Mouse (Mus musculus) MEL (cell line): Measurements from ENCODE around the gene Fars2. TPM values are rescaled to one million over a fixed set of nuclear protein-coding genes. Genes with fewer than 3 reads are reported as not detected.

Experiments
- DNase-seq: peaks from one replicate; pipeline ENCODE4 v3.0.0; 2011; ENCODE audit warnings: low read depth, low spot score
- H3K27ac ChIP-seq: 2 replicates; pipeline ENCODE4 v1.5.1; 2012; ENCODE audit warnings: low read depth, mild to moderate bottlenecking, control low read depth, low read length, moderate library complexity; ENCODE audit not compliant: control insufficient read depth
- H3K27me3 ChIP-seq, 2 experiments: fragments of 150-350 bp in 1 of 2; sonication (generic) in 1 of 2; 2 replicates each; pipeline ENCODE4 v1.6.1; 2012; ENCODE audit warnings: low read length in 2 of 2, mild to moderate bottlenecking in 2 of 2, improper control_type of control experiment in 1 of 2, moderate library complexity in 1 of 2; ENCODE audit not compliant: insufficient read depth in 2 of 2, control insufficient read depth in 1 of 2
- H3K36me3 ChIP-seq, 2 experiments: 2 replicates each; pipeline ENCODE4 v1.6.1; 2012 to 2014; ENCODE audit warnings: low read length in 2 of 2, improper control_type of control experiment in 1 of 2, inconsistent platforms in 1 of 2, mild to moderate bottlenecking in 1 of 2; ENCODE audit not compliant: insufficient read depth in 2 of 2, control insufficient read depth in 1 of 2
- H3K4me1 ChIP-seq, 2 experiments: fragments of 150-350 bp in 1 of 2; sonication (generic) in 1 of 2; 2 replicates each; pipeline ENCODE4 v1.6.1; 2012; ENCODE audit warnings: low read length in 2 of 2, improper control_type of control experiment in 1 of 2, mild to moderate bottlenecking in 1 of 2; ENCODE audit not compliant: insufficient read depth in 2 of 2, control insufficient read depth in 1 of 2
- H3K4me3 ChIP-seq, 2 experiments: fragments of 150-350 bp in 1 of 2; sonication (generic) in 1 of 2; 2 replicates each; pipeline ENCODE4 v1.5.1; 2012; ENCODE audit warnings: low read depth in 2 of 2, low read length in 2 of 2, mild to moderate bottlenecking in 2 of 2, moderate library complexity in 2 of 2, control low read depth in 1 of 2, improper control_type of control experiment in 1 of 2; ENCODE audit not compliant: control insufficient read depth in 1 of 2, insufficient read depth in 1 of 2
- H3K79me2 ChIP-seq: 2 replicates; pipeline ENCODE4 v1.6.1; 2012; ENCODE audit warnings: mild to moderate bottlenecking, low read length, moderate library complexity; ENCODE audit not compliant: control insufficient read depth, poor library complexity, insufficient read depth
- H3K9ac ChIP-seq: 2 replicates; pipeline ENCODE4 v1.6.1; 2012; ENCODE audit warnings: low read depth, mild to moderate bottlenecking, control low read depth, low read length, moderate library complexity; ENCODE audit not compliant: control insufficient read depth, poor library complexity, severe bottlenecking
- H3K9me3 ChIP-seq: fragments of 150-350 bp; sonication (generic); replicated peaks from 2 replicates; pipeline ENCODE4 v1.6.1; 2012; ENCODE audit warnings: mild to moderate bottlenecking, low read length, improper control_type of control experiment, moderate library complexity; ENCODE audit not compliant: insufficient read depth
- CHD1 ChIP-seq: IDR thresholded peaks from 2 replicates; pipeline ENCODE4 v1.6.1; 2012; ENCODE audit warnings: low read depth, mild to moderate bottlenecking, inconsistent platforms, low read length, improper control_type of control experiment
- ELF1 ChIP-seq: IDR thresholded peaks from 2 replicates; pipeline ENCODE4 v1.6.1; 2014; ENCODE audit warnings: low read depth, mild to moderate bottlenecking, inconsistent platforms, low read length, improper control_type of control experiment, moderate library complexity
- EP300 ChIP-seq, 2 experiments: IDR thresholded peaks; 2 replicates each; pipeline ENCODE4 v1.6.1; 2011; ENCODE audit warnings: improper control_type of control experiment in 2 of 2, low read length in 2 of 2, low read depth in 1 of 2, mild to moderate bottlenecking in 1 of 2
- ETS1 ChIP-seq: IDR thresholded peaks from 2 replicates; pipeline ENCODE4 v1.6.1; 2012; ENCODE audit warnings: low read depth, mild to moderate bottlenecking, inconsistent platforms, low read length, improper control_type of control experiment, moderate library complexity
- GABPA ChIP-seq: IDR thresholded peaks from 2 replicates; pipeline ENCODE4 v1.6.1; 2012; ENCODE audit warnings: low read depth, mild to moderate bottlenecking, inconsistent platforms, low read length, improper control_type of control experiment, moderate library complexity
- GATA1 ChIP-seq: IDR thresholded peaks from 2 replicates; pipeline ENCODE4 v1.6.1; 2011; ENCODE audit warnings: low read depth, low read length, improper control_type of control experiment
- KAT2A ChIP-seq: conservative IDR thresholded peaks from 2 replicates; pipeline ENCODE4 v1.6.1; 2012; ENCODE audit warnings: low read depth, low read length, improper control_type of control experiment, inconsistent platforms
- MAX ChIP-seq: IDR thresholded peaks from 2 replicates; pipeline ENCODE4 v1.6.1; 2011; ENCODE audit warnings: low read length, improper control_type of control experiment
- MEF2A ChIP-seq: IDR thresholded peaks from 2 replicates; pipeline ENCODE4 v1.6.1; 2014; ENCODE audit warnings: low read depth, mild to moderate bottlenecking, inconsistent platforms, low read length, improper control_type of control experiment; ENCODE audit not compliant: poor library complexity, insufficient replicate concordance, severe bottlenecking; ENCODE audit errors: extremely low read depth
- MYB ChIP-seq: IDR thresholded peaks from 2 replicates; pipeline ENCODE4 v1.6.1; 2011; ENCODE audit warnings: mild to moderate bottlenecking, low read depth, low read length, improper control_type of control experiment
- MYC ChIP-seq: IDR thresholded peaks from 2 replicates; pipeline ENCODE4 v1.6.1; 2011; ENCODE audit warnings: low read depth, mild to moderate bottlenecking, low read length, improper control_type of control experiment, moderate library complexity
- NELFE ChIP-seq: IDR thresholded peaks from 2 replicates; pipeline ENCODE4 v1.6.1; 2011; ENCODE audit warnings: low read depth, low read length, improper control_type of control experiment
- POLR2AphosphoS2 ChIP-seq: IDR thresholded peaks from 2 replicates; pipeline ENCODE4 v1.6.1; 2011; ENCODE audit warnings: low read length, improper control_type of control experiment
- POLR2AphosphoS5 ChIP-seq: IDR thresholded peaks from 2 replicates; pipeline ENCODE4 v1.6.1; 2012; ENCODE audit warnings: low read depth, borderline replicate concordance, mild to moderate bottlenecking, inconsistent platforms, low read length, moderate library complexity, mixed read lengths
- RAD21 ChIP-seq: IDR thresholded peaks from 2 replicates; pipeline ENCODE4 v1.6.1; 2011; ENCODE audit warnings: mild to moderate bottlenecking, low read depth, low read length, improper control_type of control experiment
- RCOR1 ChIP-seq: IDR thresholded peaks from 2 replicates; pipeline ENCODE4 v1.6.1; 2012; ENCODE audit warnings: low read depth, mild to moderate bottlenecking, inconsistent platforms, low read length, improper control_type of control experiment
- SMC3 ChIP-seq: IDR thresholded peaks from 2 replicates; pipeline ENCODE4 v1.6.1; 2011; ENCODE audit warnings: low read depth, low read length, improper control_type of control experiment
- TAL1 ChIP-seq: IDR thresholded peaks from 2 replicates; pipeline ENCODE4 v1.6.1; 2012; ENCODE audit warnings: mild to moderate bottlenecking, inconsistent platforms, low read length, moderate library complexity, mixed read lengths
- TBP ChIP-seq: IDR thresholded peaks from 2 replicates; pipeline ENCODE4 v1.8.0; 2011; ENCODE audit warnings: low read depth, low read length, improper control_type of control experiment
- TCF12 ChIP-seq: IDR thresholded peaks from 2 replicates; pipeline ENCODE4 v1.6.1; 2014; ENCODE audit warnings: low read depth, mild to moderate bottlenecking, inconsistent platforms, low read length, improper control_type of control experiment, moderate library complexity
- ZKSCAN1 ChIP-seq: IDR thresholded peaks from 2 replicates; pipeline ENCODE4 v1.6.1; 2012; ENCODE audit warnings: low read depth, mild to moderate bottlenecking, inconsistent platforms, low read length, improper control_type of control experiment, moderate library complexity
- polyA plus RNA-seq, 2 experiments: library from polyadenylated mRNA; stranded (reverse) in 1 of 2; unstranded in 1 of 2; fragments of >175 nt in 1 of 2; fragments of >200 nt in 1 of 2; gene quantifications; 2 replicates each; pipeline versions ENCODE4 v1.2.1 to v1.2.4; 2012; ENCODE audit warnings: low replicate concordance in 2 of 2, low read depth in 1 of 2; ENCODE audit not compliant: insufficient read length in 2 of 2, insufficient read depth in 1 of 2, missing spikeins in 1 of 2
- total RNA-seq: library from RNA; depleted of rRNA; stranded (reverse); fragments of 300-350 nt; gene quantifications from 2 replicates; pipeline ENCODE4 v1.2.3, GENCODE M21; 2012

Gene Fars2
- total and polyA plus RNA-seq, 3 experiments: 32.6 to 39.2 TPM; not detected in 1

GRCm38 (mm10) chr13:36200453-36200852 is 83.2 kb downstream of the Fars2 start:
- DNase-seq: peak; percentile 80
- Histone ChIP-seq H3K27ac (0 out of 2 replicates have a peak overlapping the region, but pooled peaks have one; percentile 3), H3K36me3 (peaks cover 0 to 18% of the 10 kb centered on the region in 2 experiments; a peak in 2 of 4 replicates), H3K9me3 (no peaks in the 10 kb centered on the region), H3K79me2 (no peaks in the 10 kb centered on the region), H3K27me3 (no peaks in the 10 kb centered on the region), H3K4me3 (no peak overlapping the region), H3K9ac (no peak overlapping the region), H3K4me1 (peaks cover 12 to 15% of the 10 kb centered on the region in 2 experiments)
- TF ChIP-seq GATA1: peak; percentile 61
- no peak for TF ChIP-seq MYC
- TF ChIP-seq ETS1: peak; percentile 38; the same call in 1 of the 2 replicates
- TF ChIP-seq ZKSCAN1: no peak
- TF ChIP-seq TBP: 0 out of 2 replicates have a peak, but pooled peaks have one; percentile 60
- no peak for TF ChIP-seq RAD21
- TF ChIP-seq TAL1: peak; percentile 76
- TF ChIP-seq RCOR1: peak; percentile 28; the same call in 1 of the 2 replicates
- peak; percentile 35; the same call in 1 of the 2 replicates for TF ChIP-seq TCF12
- peak; percentile 73 to 76 for TF ChIP-seq EP300 (IDR thresholded peaks at IDR 0.05; ENCODE audit: low read depth in 1 of 2, low read length in 2 of 2)
- TF ChIP-seq NELFE: no peak
- TF ChIP-seq SMC3: no peak

GRCm38 (mm10) chr13:36202496-36202895 is 85.3 kb downstream of the Fars2 start:
- Histone ChIP-seq H3K4me3 (no peak overlapping the region), H3K79me2 (no peaks in the 10 kb centered on the region), H3K27me3 (no peaks in the 10 kb centered on the region), H3K27ac (no peak overlapping the region), H3K9me3 (no peaks in the 10 kb centered on the region), H3K36me3 (peaks cover 0 to 18% of the 10 kb centered on the region in 2 experiments; a peak in 2 of 4 replicates), H3K9ac (no peak overlapping the region), H3K4me1 (peaks cover 11 to 12% of the 10 kb centered on the region in 2 experiments)
- no peak for DNase-seq
- no peak for TF ChIP-seq MYC
- TF ChIP-seq TAL1: no peak
- TF ChIP-seq MAX: no peak
- no peak for TF ChIP-seq POLR2AphosphoS2
- no peak for TF ChIP-seq ELF1
- no peak for TF ChIP-seq MYB
- TF ChIP-seq MEF2A: no peak
- no peak for TF ChIP-seq KAT2A
- TF ChIP-seq RCOR1: no peak
- TF ChIP-seq CHD1: no peak
- TF ChIP-seq POLR2AphosphoS5: no peak
- no peak for TF ChIP-seq GABPA
- TF ChIP-seq TBP: no peak
